Mouse (Mus musculus) adrenal gland, adult 2 months (tissue): ENCODE measurements around the gene Vav1. TPM values are rescaled to one million over a fixed set of nuclear protein-coding genes. Genes with fewer than 3 reads are reported as not detected.

ENCODE experiments used
- DNase-seq: peaks from one replicate; pipeline ENCODE4 v3.0.0; 2021
- polyA plus RNA-seq: library from polyadenylated mRNA; depleted of rRNA; stranded (reverse); fragments of >200 nt; gene quantifications from 2 replicates; pipeline ENCODE4 v1.2.3, GENCODE M21; 2012; rRNA removed
- total RNA-seq, 2 experiments: library from RNA; stranded (reverse); gene quantifications; 2 replicates each; pipeline ENCODE4 v1.2.3; 2021

Gene Vav1
- total and polyA plus RNA-seq, 3 experiments: 1.1 to 4.3 (median 2.0) TPM

- DNase-seq: peak; percentile 87
Observed at GRCm38 (mm10) chr17:57335673-57336303, 56.9 kb downstream of the Vav1 start.

- no peak for DNase-seq
Observed at GRCm38 (mm10) chr17:57337996-57338395, 59.1 kb downstream of the Vav1 start.

GRCm38 (mm10) chr17:57339298-57339697 lies 60.4 kb downstream of the Vav1 start:
- no peak for DNase-seq

- no peak for DNase-seq
Observed at GRCm38 (mm10) chr17:57341568-57341967, 62.7 kb downstream of the Vav1 start.

- no peak for DNase-seq
Observed at GRCm38 (mm10) chr17:57344029-57344707, 65.3 kb downstream of the Vav1 start.

- DNase-seq: no peak
Observed at GRCm38 (mm10) chr17:57347017-57347416, 68.1 kb downstream of the Vav1 start.

- no peak for DNase-seq
Observed at GRCm38 (mm10) chr17:57347781-57348180, 68.9 kb downstream of the Vav1 start.

- DNase-seq: no peak
Observed at GRCm38 (mm10) chr17:57349067-57349466, 70.2 kb downstream of the Vav1 start.

GRCm38 (mm10) chr17:57350212-57350611 lies 71.3 kb downstream of the Vav1 start:
- no peak for DNase-seq

GRCm38 (mm10) chr17:57351107-57351506 lies 72.2 kb downstream of the Vav1 start:
- DNase-seq: no peak

GRCm38 (mm10) chr17:57358441-57358840 lies 79.5 kb downstream of the Vav1 start, which contains the start of gene Adgre1:
Gene Adgre1 (plus strand): TSS chr17:57358691.
- DNase-seq: peak; percentile 22

- no peak for DNase-seq
Observed at GRCm38 (mm10) chr17:57359485-57360241, 80.8 kb downstream of the Vav1 start.

Other genes starting within 250 kb of the Vav1 start
- gene Khsrp, start 247.6 kb upstream of the Vav1 start, total RNA-seq: 10 to 100 TPM; 76.9 to 88.8 TPM
- 145 and 160 TPM in 2 replicates for gene Khsrp, start 247.6 kb upstream of the Vav1 start, polyA plus RNA-seq
- gene Slc25a41, start 237.4 kb upstream of the Vav1 start, total RNA-seq: not detected
- gene Slc25a41, start 237.4 kb upstream of the Vav1 start, polyA plus RNA-seq: 0.18 TPM in 1 of 2 replicates, not detected in the other
- gene Crb3, start 220.0 kb upstream of the Vav1 start, total RNA-seq: 1 to 10 TPM in 1 of 2 experiments, under 1 TPM in 1; 0.63 to 1.8 TPM
- gene Crb3, start 220.0 kb upstream of the Vav1 start, polyA plus RNA-seq: 1.1 and 1.5 TPM in 2 replicates
- gene Slc25a23, start 219.2 kb upstream of the Vav1 start, total RNA-seq: 10 to 100 TPM; 75.8 to 87.5 TPM
- gene Slc25a23, start 219.2 kb upstream of the Vav1 start, polyA plus RNA-seq: 72.0 and 94.5 TPM in 2 replicates
- 1 to 10 TPM; 1.8 TPM for gene Dennd1c, start 200.6 kb upstream of the Vav1 start, total RNA-seq
- gene Dennd1c, start 200.6 kb upstream of the Vav1 start, polyA plus RNA-seq: 2.8 and 3.3 TPM in 2 replicates
- 1 to 10 TPM; 5.7 to 7.7 TPM for gene Tubb4a, start 191.3 kb upstream of the Vav1 start, total RNA-seq
- gene Tubb4a, start 191.3 kb upstream of the Vav1 start, polyA plus RNA-seq: 3.1 and 3.8 TPM in 2 replicates
- under 1 TPM; 0.45 to 0.72 TPM for gene Tnfsf9, start 173.8 kb upstream of the Vav1 start, total RNA-seq
- gene Tnfsf9, start 173.8 kb upstream of the Vav1 start, polyA plus RNA-seq: 1.2 and 1.8 TPM in 2 replicates
- not detected for gene Cd70, start 129.3 kb upstream of the Vav1 start, total RNA-seq
- gene Cd70, start 129.3 kb upstream of the Vav1 start, polyA plus RNA-seq: not detected in 2 replicates
- gene Tnfsf14, start 84.9 kb upstream of the Vav1 start, total RNA-seq: under 1 TPM in 1 of 2 experiments, not detected in 1; 0.21 TPM
- 0.26 and 0.44 TPM in 2 replicates for gene Tnfsf14, start 84.9 kb upstream of the Vav1 start, polyA plus RNA-seq
- 1,000 to 10,000 TPM in 1 of 2 experiments, 100 to 1,000 TPM in 1; 382 to 3,178 TPM for gene C3, start 51.0 kb upstream of the Vav1 start, total RNA-seq
- gene C3, start 51.0 kb upstream of the Vav1 start, polyA plus RNA-seq: 222 and 767 TPM in 2 replicates
- 10 to 100 TPM; 85.1 to 89.5 TPM for gene Gpr108, start 30.7 kb upstream of the Vav1 start, total RNA-seq
- gene Gpr108, start 30.7 kb upstream of the Vav1 start, polyA plus RNA-seq: 79.7 and 82.5 TPM in 2 replicates
- gene Trip10, start 29.6 kb upstream of the Vav1 start, total RNA-seq: 10 to 100 TPM; 44.5 to 51.5 TPM
- gene Trip10, start 29.6 kb upstream of the Vav1 start, polyA plus RNA-seq: 25.2 and 28.2 TPM in 2 replicates
- 1 to 10 TPM; 7.7 to 9.3 TPM for gene Adgre1, start 79.6 kb downstream of the Vav1 start, total RNA-seq
- gene Adgre1, start 79.6 kb downstream of the Vav1 start, polyA plus RNA-seq: 3.5 and 4.0 TPM in 2 replicates